Mouse (Mus musculus) megakaryocyte, embryonic 14.5 days (primary cell): Measurements from ENCODE around the gene Atg10. TPM values are rescaled to one million over a fixed set of nuclear protein-coding genes. Genes with fewer than 3 reads are reported as not detected.

ENCODE experiments used
- H3K27me3 ChIP-seq: replicated peaks from 2 replicates; pipeline ENCODE3; 2012; ENCODE audit warnings: inconsistent platforms
- H3K36me3 ChIP-seq: replicated peaks from 2 replicates; pipeline ENCODE3; 2012; ENCODE audit warnings: low read length, inconsistent platforms, mixed read lengths
- H3K4me1 ChIP-seq: 2 replicates; pipeline ENCODE4 v1.6.1; 2012; ENCODE audit warnings: inconsistent platforms
- H3K4me3 ChIP-seq: replicated peaks from 2 replicates; pipeline ENCODE3; 2012; ENCODE audit warnings: moderate library complexity, mild to moderate bottlenecking, inconsistent platforms
- H3K9me3 ChIP-seq: 2 replicates; pipeline ENCODE4 v1.6.1; 2012; ENCODE audit warnings: inconsistent platforms
- FLI1 ChIP-seq: IDR thresholded peaks from 2 replicates; pipeline ENCODE4 v1.6.1; 2012; ENCODE audit warnings: low read length, inconsistent platforms, mixed read lengths
- GATA1 ChIP-seq: IDR thresholded peaks from 3 replicates; pipeline ENCODE4 v1.6.1; 2012; ENCODE audit warnings: mixed read lengths, low read length, inconsistent platforms, borderline replicate concordance
- polyA plus RNA-seq: library from polyadenylated mRNA; stranded (reverse); fragments of >175 nt; gene quantifications from 2 replicates; pipeline ENCODE4 v1.2.3, GENCODE M21; 2012; ENCODE audit warnings: low replicate concordance; ENCODE audit not compliant: insufficient read depth

Atg10 gene
- polyA plus RNA-seq, 1 experiment, result 0.46 TPM

DNA sequence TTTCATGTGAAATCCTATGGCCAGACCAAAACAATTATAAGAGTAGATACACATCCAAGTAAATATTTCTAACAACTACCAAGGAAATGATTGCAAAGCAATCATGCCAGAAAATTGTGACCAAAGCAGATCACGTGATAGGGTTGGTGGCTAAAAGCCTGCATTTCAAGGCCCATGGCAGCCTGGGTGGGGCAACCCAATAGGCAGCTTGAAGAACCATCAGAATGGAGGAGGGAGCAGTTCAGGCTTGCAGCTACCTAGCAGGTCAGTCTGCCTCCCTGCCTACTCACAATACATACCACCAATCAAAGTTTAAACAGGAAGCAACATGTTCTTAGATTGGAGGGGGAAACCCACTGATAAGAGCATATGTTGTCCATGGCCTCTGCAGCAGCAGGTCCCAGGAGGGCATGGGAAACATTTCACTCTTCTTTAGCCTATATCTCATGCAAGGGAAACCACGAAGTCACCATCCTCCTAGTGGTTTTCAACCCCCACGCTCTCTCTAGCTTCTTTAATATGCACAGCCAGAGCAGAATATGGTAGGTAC, 7.0 kb downstream of the Atg10 start:
- Histone ChIP-seq H3K9me3 (peaks cover 9% of the 10 kb centered on the region), H3K36me3 (peaks cover 8% of the 10 kb centered on the region), H3K27me3 (peaks cover 18% of the 10 kb centered on the region), H3K4me1 (peaks cover 28% of the 10 kb centered on the region), H3K4me3 (peak overlapping the region; percentile 9)
- no peak for TF ChIP-seq FLI1
- no peak for TF ChIP-seq GATA1

DNA sequence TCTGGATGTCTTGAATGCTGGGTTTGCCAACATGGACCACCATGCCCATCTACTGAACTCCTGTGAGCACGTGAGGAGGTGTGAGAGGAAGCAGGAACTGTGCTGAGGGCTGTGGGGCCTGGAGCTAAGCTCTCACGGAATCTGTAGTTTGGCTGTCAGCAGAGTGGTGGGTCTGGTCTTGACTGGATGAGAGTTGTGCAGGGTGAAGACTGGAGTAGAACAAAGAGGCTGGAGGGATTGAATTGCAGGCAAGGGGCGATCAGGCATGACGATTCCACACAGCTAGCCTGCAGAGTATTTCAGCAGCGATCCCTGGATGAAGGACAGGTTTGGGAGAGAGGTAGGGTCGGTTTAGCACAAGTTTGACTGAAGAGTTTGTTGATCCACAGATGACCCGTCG, 10.8 kb downstream of the Atg10 start:
- no peak for TF ChIP-seq FLI1
- H3K9me3 ChIP-seq, result peaks cover 9% of the 10 kb centered on the region

DNA sequence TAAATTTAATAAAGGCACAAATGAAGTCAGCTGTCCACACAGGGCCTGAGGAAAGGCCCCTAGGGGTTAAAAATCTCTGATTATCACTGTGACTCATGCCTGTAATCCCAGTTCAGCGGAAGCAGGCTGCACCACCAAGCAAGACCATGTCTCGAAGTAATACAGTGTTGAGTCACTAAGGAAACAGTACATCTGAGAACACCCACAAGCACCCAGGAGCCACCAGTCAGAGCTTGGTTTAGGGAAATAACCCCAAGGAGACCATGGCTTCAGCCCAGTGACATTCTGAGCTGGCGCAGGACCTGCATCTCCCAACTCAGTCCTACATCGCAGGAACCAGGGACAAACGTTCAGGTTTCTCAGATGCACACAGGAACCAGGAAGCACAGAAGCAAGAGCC, 17.5 kb downstream of the Atg10 start:
- 0 out of 2 replicates have a peak, but pooled peaks cover 3% of the 10 kb centered on the region for H3K9me3 ChIP-seq
- H3K36me3 ChIP-seq, result peaks cover 4% of the 10 kb centered on the region
- TF ChIP-seq GATA1 (no peak), FLI1 (no peak)
- peaks cover 10% of the 10 kb centered on the region for H3K4me1 ChIP-seq
- no peaks in the 10 kb centered on the region for H3K27me3 ChIP-seq
- H3K4me3 ChIP-seq, result no peak overlapping the region

More for the DNA sequence above, 10.8 kb downstream of the Atg10 start:
- peaks cover 8% of the 10 kb centered on the region for H3K36me3 ChIP-seq
- peaks cover 24% of the 10 kb centered on the region for H3K4me1 ChIP-seq
- H3K27me3 ChIP-seq, result peaks cover 19% of the 10 kb centered on the region
- H3K4me3 ChIP-seq, result no peak overlapping the region

DNA sequence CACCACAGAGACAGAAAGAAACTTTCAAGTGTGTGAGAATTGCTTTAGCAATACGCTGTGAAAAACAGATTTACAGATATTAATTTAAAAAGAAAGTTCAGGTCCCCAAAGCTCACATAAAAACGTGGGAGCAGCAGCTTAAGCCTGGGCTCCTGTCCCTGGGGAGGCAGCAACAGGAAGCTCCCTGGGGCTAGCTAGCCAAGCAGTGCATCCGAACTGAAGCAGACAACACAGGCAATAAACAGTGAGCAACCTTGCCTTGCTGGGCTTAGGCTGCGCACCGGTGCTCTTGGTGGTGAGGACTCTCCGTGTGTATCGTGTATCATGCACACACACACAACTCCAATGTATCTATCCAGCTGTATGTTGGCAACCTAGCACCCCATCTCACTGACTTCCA, 21.2 kb downstream of the Atg10 start:
- Histone ChIP-seq H3K36me3 (peaks cover 26% of the 10 kb centered on the region), H3K4me3 (peak overlapping the region; percentile 48), H3K4me1 (peaks cover 20% of the 10 kb centered on the region), H3K9me3 (peaks cover 14% of the 10 kb centered on the region), H3K27me3 (no peaks in the 10 kb centered on the region)
- no peak for TF ChIP-seq GATA1
- no peak for TF ChIP-seq FLI1

DNA sequence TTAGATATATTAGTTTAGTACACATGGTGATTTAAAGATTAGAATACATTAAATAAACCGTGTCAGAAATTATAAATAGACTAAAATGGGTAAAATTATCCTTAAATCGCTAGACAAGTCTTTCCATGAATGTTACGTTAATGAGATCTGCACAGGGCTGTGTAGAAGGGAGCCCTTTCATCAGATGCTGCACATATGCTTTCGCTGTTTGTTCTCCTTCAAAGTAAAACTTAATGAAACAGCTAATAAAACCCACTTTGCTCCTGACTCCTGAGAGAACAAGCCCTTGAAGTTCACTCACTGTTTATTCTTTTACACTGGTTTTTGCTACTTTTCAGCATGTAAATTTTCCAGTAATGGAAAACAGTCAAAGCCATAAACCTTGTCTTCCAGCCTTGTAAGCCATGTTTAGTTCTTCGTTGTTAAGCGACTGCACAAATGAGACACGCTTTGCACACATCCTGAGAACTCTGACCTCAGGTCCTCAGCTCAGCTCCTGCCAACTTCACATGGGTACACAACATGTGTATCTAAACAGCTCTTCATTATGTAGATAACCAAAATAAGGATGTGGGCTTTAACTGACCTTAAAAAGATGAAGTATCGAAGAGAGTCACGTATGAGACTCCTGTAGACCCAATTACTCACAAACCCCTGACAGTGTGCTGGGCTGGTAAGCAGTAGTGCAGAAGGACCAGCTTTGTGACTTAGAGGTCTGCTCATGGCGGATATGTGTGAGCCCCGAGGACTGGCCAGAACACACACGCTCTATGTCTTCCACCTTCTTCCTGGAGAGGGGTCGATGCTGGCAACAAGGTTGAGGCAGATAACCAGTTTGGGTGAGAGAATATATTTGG, 36.2 kb downstream of the Atg10 start:
- TF ChIP-seq GATA1 (no peak), FLI1 (no peak)
- Histone ChIP-seq H3K4me3 (no peak overlapping the region), H3K9me3 (no peaks in the 10 kb centered on the region), H3K36me3 (no peaks in the 10 kb centered on the region), H3K4me1 (peaks cover 12% of the 10 kb centered on the region), H3K27me3 (no peaks in the 10 kb centered on the region)

DNA sequence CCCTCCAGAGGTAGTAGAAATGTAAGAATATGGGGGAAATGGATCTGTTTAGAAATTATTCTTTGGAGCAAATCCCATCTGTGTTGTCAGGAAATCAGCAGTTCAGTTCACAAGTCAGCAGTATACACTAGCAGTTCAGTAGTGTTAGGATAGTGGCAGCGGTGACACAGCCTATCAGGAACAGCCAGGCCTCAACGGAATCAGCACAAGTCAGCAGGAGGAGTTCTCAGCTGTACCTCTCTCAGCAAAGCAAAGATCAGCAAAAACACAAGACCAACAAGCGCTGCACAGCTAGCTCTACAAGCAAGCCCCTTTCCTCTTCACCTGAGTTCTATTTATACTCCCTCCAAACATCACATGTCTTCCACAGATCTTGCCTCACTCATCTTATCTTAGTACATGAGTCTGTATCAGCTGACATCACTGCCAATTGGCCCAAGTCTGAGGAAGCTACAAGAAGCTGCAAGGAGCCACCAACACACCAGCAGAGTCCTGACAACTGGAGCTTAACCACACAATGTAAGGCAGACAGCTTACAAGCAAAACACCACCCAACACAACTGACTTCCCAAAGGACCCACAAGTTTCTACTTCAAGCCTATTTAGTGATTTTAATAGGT, 38.4 kb downstream of the Atg10 start:
- no peaks in the 10 kb centered on the region for H3K27me3 ChIP-seq
- H3K4me1 ChIP-seq, result peaks cover 14% of the 10 kb centered on the region
- H3K9me3 ChIP-seq, result no peaks in the 10 kb centered on the region
- no peaks in the 10 kb centered on the region for H3K36me3 ChIP-seq
- peak overlapping the region; percentile 14 for H3K4me3 ChIP-seq
- TF ChIP-seq FLI1, result no peak
- TF ChIP-seq GATA1, result no peak

DNA sequence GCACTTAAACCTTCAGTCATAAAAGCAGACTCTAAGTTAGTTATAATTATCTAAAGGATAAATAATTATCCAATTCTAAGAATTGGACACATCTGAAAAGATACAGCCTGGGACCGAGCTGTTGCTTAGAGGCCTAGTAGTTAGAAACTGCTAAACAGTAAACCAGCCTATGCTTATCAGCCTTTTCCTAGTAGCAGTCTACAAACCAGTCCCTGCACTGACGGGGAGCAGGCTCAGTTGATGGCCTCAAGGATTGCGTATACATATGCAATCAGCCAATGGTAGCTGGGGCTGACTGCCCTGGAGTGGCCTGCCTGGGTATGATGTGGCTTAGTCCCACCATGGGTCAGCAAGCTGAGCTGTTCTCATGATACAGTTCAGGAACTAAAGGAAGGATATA, 39.5 kb downstream of the Atg10 start:
- TF ChIP-seq GATA1 (no peak), FLI1 (no peak)
- H3K4me3 ChIP-seq, result no peak overlapping the region
- no peaks in the 10 kb centered on the region for H3K9me3 ChIP-seq
- no peaks in the 10 kb centered on the region for H3K36me3 ChIP-seq
- H3K4me1 ChIP-seq, result peaks cover 20% of the 10 kb centered on the region
- H3K27me3 ChIP-seq, result no peaks in the 10 kb centered on the region

DNA sequence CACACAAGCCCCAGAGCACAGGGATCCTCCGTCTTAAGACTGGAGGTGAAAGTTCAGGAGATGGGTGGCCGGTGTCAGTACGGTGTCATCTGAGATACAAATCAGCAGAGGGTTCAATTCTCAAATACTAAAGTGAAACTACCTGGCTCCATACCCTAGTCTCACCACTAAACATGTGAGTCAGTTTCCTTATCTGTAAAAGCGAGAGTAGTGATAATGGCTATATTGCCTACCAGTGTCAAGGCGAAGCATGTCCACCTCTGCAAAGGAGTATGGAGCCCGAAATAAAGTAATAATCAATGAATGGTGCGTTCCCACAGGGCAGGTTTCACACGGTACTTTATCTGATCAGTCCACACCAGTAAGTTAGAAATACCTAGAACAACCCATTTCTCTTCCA, 43.4 kb downstream of the Atg10 start:
- no peak overlapping the region for H3K4me3 ChIP-seq
- TF ChIP-seq FLI1, result no peak
- TF ChIP-seq GATA1, result no peak
- H3K9me3 ChIP-seq, result no peaks in the 10 kb centered on the region
- peaks cover 5% of the 10 kb centered on the region for H3K27me3 ChIP-seq
- H3K4me1 ChIP-seq, result peaks cover 17% of the 10 kb centered on the region
- H3K36me3 ChIP-seq, result no peaks in the 10 kb centered on the region

DNA sequence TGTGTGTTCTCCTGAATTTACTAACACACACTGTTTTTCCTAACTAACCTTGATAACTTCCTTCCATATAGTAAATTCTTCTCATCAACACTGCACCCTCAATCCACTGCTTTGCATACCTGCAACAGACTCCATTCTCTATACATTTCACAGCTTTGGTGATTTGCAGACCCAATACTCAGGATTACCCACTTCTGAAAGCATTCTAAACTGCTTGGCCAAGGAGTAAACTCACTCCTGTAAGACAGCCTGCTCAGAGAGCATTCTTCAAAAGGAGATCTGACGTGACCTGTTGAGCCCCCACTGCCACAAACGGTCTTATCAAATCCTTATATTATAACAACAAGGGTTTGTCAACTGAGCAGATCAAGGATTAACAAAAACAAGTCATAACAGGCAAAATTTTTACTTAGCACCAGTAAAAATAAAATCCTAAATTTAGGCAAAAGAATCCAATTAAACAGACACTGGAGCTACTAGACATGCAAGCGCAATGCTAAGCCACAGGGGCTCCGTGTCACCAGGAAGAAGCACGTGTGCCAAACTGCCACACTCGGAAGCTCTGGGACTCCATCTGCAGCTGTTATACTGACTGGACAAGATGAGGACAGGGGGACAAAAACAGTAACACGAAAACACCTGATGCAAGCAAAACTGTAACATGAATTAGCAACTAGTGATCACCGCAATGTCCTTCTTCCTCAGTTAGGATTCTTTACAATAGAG, 44.4 kb downstream of the Atg10 start:
- TF ChIP-seq FLI1, result no peak
- no peak for TF ChIP-seq GATA1
- peaks cover 5% of the 10 kb centered on the region for H3K27me3 ChIP-seq
- H3K36me3 ChIP-seq, result no peaks in the 10 kb centered on the region
- H3K4me3 ChIP-seq, result no peak overlapping the region
- H3K9me3 ChIP-seq, result no peaks in the 10 kb centered on the region
- H3K4me1 ChIP-seq, result peaks cover 12% of the 10 kb centered on the region; the same call in 1 of the 2 replicates
